Mouse (Mus musculus) heart, postnatal 0 days (tissue): ENCODE results near the gene Rex1bd.

Experiments used
- CTCF ChIP-seq: IDR thresholded peaks from 2 replicates; pipeline ENCODE4 v1.5.1; 2016; ENCODE audit warnings: antibody characterized with exemption, control low read depth, low read depth
- EP300 ChIP-seq: IDR thresholded peaks from 2 replicates; pipeline ENCODE4 v1.6.1; 2016; ENCODE audit warnings: antibody characterized with exemption, low read depth

DNA sequence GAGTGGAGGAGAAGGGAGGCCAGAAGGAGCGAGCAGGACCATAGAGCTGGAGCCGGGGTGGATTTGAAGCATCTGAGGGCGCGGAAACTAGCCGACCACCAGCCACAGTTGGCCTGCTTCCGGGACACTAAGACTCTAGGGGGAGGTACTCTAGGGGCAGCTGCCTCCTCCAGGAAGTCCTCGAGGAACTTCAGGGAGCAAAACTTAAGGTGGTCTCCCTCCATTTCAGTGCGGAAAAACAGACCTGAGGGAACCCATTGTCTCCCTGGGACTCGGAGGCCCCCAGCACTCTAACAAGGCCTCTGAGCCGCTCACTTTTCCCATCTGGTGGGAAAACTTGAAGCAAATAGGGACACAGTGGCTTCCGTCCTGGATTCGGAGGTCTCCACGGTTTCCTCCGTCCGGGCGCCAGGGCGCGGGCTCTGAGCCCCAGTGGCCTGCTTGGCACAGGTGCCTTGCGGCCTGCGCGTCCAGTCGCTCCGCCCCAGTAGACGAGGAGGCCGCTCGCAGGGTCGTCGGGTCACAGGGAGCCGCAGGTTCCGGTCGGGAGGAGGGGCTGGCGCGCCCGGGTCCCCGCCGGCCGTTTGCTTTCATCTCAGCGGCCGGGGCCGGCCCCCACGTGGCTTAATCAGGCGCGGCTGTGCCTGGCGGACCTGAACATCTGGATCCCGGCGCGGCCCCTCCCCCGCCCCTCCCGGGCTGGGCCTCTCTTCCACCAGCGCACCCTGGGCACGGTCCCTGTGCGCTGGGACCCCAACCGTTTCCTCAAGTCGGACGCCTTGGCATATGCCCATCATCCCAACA is 18.4 kb downstream of the Rex1bd start:
- TF ChIP-seq CTCF = no peak
- TF ChIP-seq EP300 = no peak
